31 mouse cellular contexts compared by ENCODE assay signal in genomic region chr5:43721538-43722451, GRCm38 (mm10). TPM values are rescaled to one million over a fixed set of nuclear protein-coding genes. Genes with fewer than 3 reads are reported as not detected.
A peak's percentile ranks its signal among the peaks of the same experiment; 100 is the strongest.
DNase-seq lines count a peak whose midpoint lies in the region; ATAC-seq lines count a peak whose summit lies in the region.
"Had no signal": no experiment of that assay in that cellular context is flagged by ENCODE, and none has a peak within 500 bp of the region (broad histone marks: within the 10 kb centered on the region; RNA-seq: fewer than 3 reads in every experiment).

No protein-coding gene starts in this region.

- peak; percentile 10 for DNase-seq in embryo, embryonic 10 days (ENCODE audit: low spot score)
- no peak for DNase-seq in embryo, embryonic 9.5 days (ENCODE audit: extremely low spot score)
- no peak for DNase-seq in limb, embryonic 10.5 days (ENCODE audit: low spot score)
- DNase-seq in embryonic facial prominence, embryonic 11.5 days (ENCODE audit: low spot score) = peak; percentile 69
- DNase-seq in mesoderm, embryonic 11.5 days (ENCODE audit: low read depth, low spot score) = peak; percentile 35
- DNase-seq in Muller cell, postnatal 12 days (ENCODE audit: inconsistent ontology term) = no peak
- DNase-seq in layer of hippocampus, postnatal 10 days (ENCODE audit: low spot score in 2 of 2) = no peak
- DNase-seq: adrenal gland, postnatal 25 days; cerebellum, adult 18-20 months; cerebellum, postnatal 25 days; forebrain, postnatal 0 days; heart, postnatal 10 days; kidney, adult 18-20 months; kidney, postnatal 4 days; layer of hippocampus, postnatal 36 days; left cerebral cortex, postnatal 4 days; liver; lung, adult 2 months; lung, postnatal 14 days; retina, postnatal 1 day; right cerebral cortex, postnatal 14 days had no signal

- H3K27ac ChIP-seq in limb, embryonic 13.5 days = no peak overlapping the region
- H3K27ac ChIP-seq in limb, embryonic 10.5 days = no peak overlapping the region
- no peak overlapping the region for H3K27ac ChIP-seq in embryonic facial prominence, embryonic 11.5 days (replicated peaks; ENCODE audit: low read depth, low read length)
- H3K27ac ChIP-seq: embryonic facial prominence, embryonic 15.5 days; forebrain, embryonic 12.5 days; heart, embryonic 13.5 days; hindbrain, embryonic 14.5 days; liver, embryonic 14.5 days; midbrain, embryonic 12.5 days; neural tube, embryonic 15.5 days; stomach, embryonic 15.5 days had no signal

- 72% methylated on average over 5 of the region's 5 CpGs for WGBS in limb, embryonic 13.5 days
- WGBS in limb, embryonic 10.5 days = 83% methylated on average over 5 of the region's 5 CpGs
- 57% methylated on average over 5 of the region's 5 CpGs for WGBS in embryonic facial prominence, embryonic 11.5 days

- no peaks in the 10 kb centered on the region for H3K4me1 ChIP-seq in limb, embryonic 13.5 days
- H3K4me1 ChIP-seq in limb, embryonic 10.5 days = no peaks in the 10 kb centered on the region
- H3K4me1 ChIP-seq in embryonic facial prominence, embryonic 11.5 days (ENCODE audit: control insufficient read depth, insufficient read depth, low read length) = no peaks in the 10 kb centered on the region
- H3K4me1 ChIP-seq: embryonic facial prominence, embryonic 15.5 days; forebrain, embryonic 12.5 days; heart, embryonic 13.5 days; midbrain, embryonic 12.5 days; neural tube, embryonic 15.5 days; stomach, embryonic 15.5 days had no signal

- no peak overlapping the region for H3K4me3 ChIP-seq in limb, embryonic 13.5 days
- no peak overlapping the region for H3K4me3 ChIP-seq in limb, embryonic 10.5 days
- H3K4me3 ChIP-seq in embryonic facial prominence, embryonic 11.5 days (ENCODE audit: low read depth, low read length) = no peak overlapping the region
- H3K4me3 ChIP-seq: embryonic facial prominence, embryonic 15.5 days; forebrain, embryonic 12.5 days; heart, embryonic 13.5 days; midbrain, embryonic 12.5 days; neural tube, embryonic 15.5 days; stomach, embryonic 15.5 days had no signal

- H3K9ac ChIP-seq in limb, embryonic 13.5 days = no peak overlapping the region
- no peak overlapping the region for H3K9ac ChIP-seq in embryonic facial prominence, embryonic 11.5 days (replicated peaks; ENCODE audit: low read length)
- H3K9ac ChIP-seq: embryonic facial prominence, embryonic 15.5 days; forebrain, embryonic 12.5 days; forebrain, postnatal 0 days; heart, embryonic 13.5 days; hindbrain, embryonic 14.5 days; liver, embryonic 14.5 days; midbrain, embryonic 12.5 days; neural tube, embryonic 15.5 days; stomach, embryonic 15.5 days had no signal

- ATAC-seq in limb, embryonic 13.5 days (ENCODE audit: low FRiP score, low read depth) = peak; percentile 19; the same call in 1 of the 2 replicates
- ATAC-seq in embryonic facial prominence, embryonic 11.5 days (replicated peaks; ENCODE audit: insufficient number of reproducible peaks, low FRiP score, low TSS enrichment, low read depth) = no peak
- ATAC-seq: forebrain, postnatal 0 days had no signal

- no peak overlapping the region for H3K4me2 ChIP-seq in limb, embryonic 13.5 days (replicated peaks)
- H3K4me2 ChIP-seq in embryonic facial prominence, embryonic 11.5 days (ENCODE audit: low read depth, low read length) = no peak overlapping the region
- H3K4me2 ChIP-seq: embryonic facial prominence, embryonic 15.5 days; forebrain, embryonic 12.5 days; heart, embryonic 13.5 days; hindbrain, embryonic 14.5 days; midbrain, embryonic 12.5 days; neural tube, embryonic 15.5 days; stomach, embryonic 15.5 days had no signal

- H3K36me3 ChIP-seq in limb, embryonic 13.5 days = peaks cover 69% of the 10 kb centered on the region
- peaks cover 51% of the 10 kb centered on the region for H3K36me3 ChIP-seq in limb, embryonic 10.5 days
- no peaks in the 10 kb centered on the region; the same call in 1 of the 2 replicates for H3K36me3 ChIP-seq in embryonic facial prominence, embryonic 11.5 days (replicated peaks; ENCODE audit: control insufficient read depth, insufficient read depth, low read depth, low read length)
- H3K36me3 ChIP-seq: G1E had no signal

- no peaks in the 10 kb centered on the region for H3K27me3 ChIP-seq in limb, embryonic 13.5 days
- H3K27me3 ChIP-seq in limb, embryonic 10.5 days (ENCODE audit: low read depth, poor library complexity, severe bottlenecking) = no peaks in the 10 kb centered on the region
- H3K27me3 ChIP-seq in embryonic facial prominence, embryonic 11.5 days (ENCODE audit: control insufficient read depth, insufficient read depth, low read length) = no peaks in the 10 kb centered on the region
- H3K27me3 ChIP-seq: embryonic facial prominence, embryonic 15.5 days; forebrain, embryonic 12.5 days; heart, embryonic 13.5 days; midbrain, embryonic 12.5 days; neural tube, embryonic 15.5 days; stomach, embryonic 15.5 days had no signal

- no peaks in the 10 kb centered on the region for H3K9me3 ChIP-seq in limb, embryonic 13.5 days
- no peaks in the 10 kb centered on the region for H3K9me3 ChIP-seq in limb, embryonic 10.5 days (replicated peaks)
- H3K9me3 ChIP-seq in embryonic facial prominence, embryonic 11.5 days (replicated peaks; ENCODE audit: control insufficient read depth, low read length) = no peaks in the 10 kb centered on the region
- H3K9me3 ChIP-seq: embryonic facial prominence, embryonic 15.5 days; forebrain, embryonic 12.5 days; G1E; heart, embryonic 13.5 days; midbrain, embryonic 12.5 days; neural tube, embryonic 15.5 days; stomach, embryonic 15.5 days had no signal

RNA-seq across cellular contexts. Expression of gene Cc2d2a, which starts 59.6 kb away (rescaled TPM):
- 11.8 and 12.9 TPM in 2 replicates for polyA plus RNA-seq in limb, embryonic 13.5 days (2015; fragmentation: Nextera tagmentation; extraction: Ambion mirVana)
- polyA plus RNA-seq in limb, embryonic 10.5 days (2016; fragmentation: Nextera tagmentation; extraction: Ambion mirVana) = 8.1 and 8.7 TPM in 2 replicates
- 8.7 and 10.5 TPM in 2 replicates for polyA plus RNA-seq in embryonic facial prominence, embryonic 11.5 days (2014; fragmentation: Nextera tagmentation; extraction: Ambion mirVana)
- 10 to 100 TPM; 12.7 to 15.2 TPM for total RNA-seq in layer of hippocampus, postnatal 10 days (2021)
- total RNA-seq: G1E had no signal
- polyA plus RNA-seq: G1E had no signal

Comparison
In these comparisons a context has a peak if more than half of its experiments do, and no peak if none do; other contexts are left out.
1. DNase-seq: peak in embryo, embryonic 10 days (single experiment), embryonic facial prominence, embryonic 11.5 days (single experiment) and mesoderm, embryonic 11.5 days (single experiment); none in embryo, embryonic 9.5 days (single experiment), limb, embryonic 10.5 days (single experiment), Muller cell, postnatal 12 days (single experiment) and layer of hippocampus, postnatal 10 days (0 of 2).